Mouse (Mus musculus) heart, embryonic 14.5 days (tissue): ENCODE data around the gene Slc15a5. TPM values are rescaled to one million over a fixed set of nuclear protein-coding genes. Genes with fewer than 3 reads are reported as not detected.

Experiments
- ATAC-seq: fragments of 200-750 bp; cut with Nextera tagmentation; 2 replicates; pipeline ENCODE4 v1.8.0; 2017; ENCODE audit warnings: low read depth, moderate TSS enrichment; ENCODE audit not compliant: insufficient number of reproducible peaks, insufficient read depth, low FRiP score
- H3K27ac ChIP-seq, 2 experiments: fragments of 200-500 bp in 1 of 2; fragments of 300-500 bp in 1 of 2; sonication (generic) in 1 of 2; replicated peaks in 1 of 2; 2 replicates each; pipeline ENCODE4 v1.5.1; 2012 to 2014; ENCODE audit warnings: low read depth in 2 of 2, low read length in 2 of 2, control low read depth in 1 of 2, mild to moderate bottlenecking in 1 of 2, mixed read lengths in 1 of 2; ENCODE audit not compliant: control insufficient read depth in 1 of 2, insufficient read depth in 1 of 2
- H3K27me3 ChIP-seq: fragments of 300-500 bp; sonication (generic); 2 replicates; pipeline ENCODE4 v1.6.1; 2014; ENCODE audit warnings: mild to moderate bottlenecking, low read length, control low read depth; ENCODE audit not compliant: control insufficient read depth, insufficient read depth
- H3K36me3 ChIP-seq: fragments of 300-500 bp; sonication (generic); 2 replicates; pipeline ENCODE4 v1.6.1; 2014; ENCODE audit warnings: mild to moderate bottlenecking, control low read depth, low read length, mixed read lengths; ENCODE audit not compliant: control insufficient read depth, insufficient read depth
- H3K4me1 ChIP-seq, 2 experiments: fragments of 200-500 bp in 1 of 2; fragments of 300-500 bp in 1 of 2; sonication (generic) in 1 of 2; 2 replicates each; pipeline ENCODE4 v1.6.1; 2012 to 2014; ENCODE audit warnings: low read length in 2 of 2, control low read depth in 1 of 2, mixed read lengths in 1 of 2; ENCODE audit not compliant: control insufficient read depth in 2 of 2, insufficient read depth in 2 of 2
- H3K4me2 ChIP-seq: fragments of 300-500 bp; sonication (generic); 2 replicates; pipeline ENCODE4 v1.6.1; 2014; ENCODE audit warnings: mild to moderate bottlenecking, low read length
- H3K4me3 ChIP-seq, 2 experiments: fragments of 200-500 bp in 1 of 2; fragments of 300-500 bp in 1 of 2; sonication (generic) in 1 of 2; 2 replicates each; pipeline ENCODE4 v1.5.1; 2012 to 2014; ENCODE audit warnings: low read length in 2 of 2, mild to moderate bottlenecking in 2 of 2, control low read depth in 1 of 2, low read depth in 1 of 2, moderate library complexity in 1 of 2; ENCODE audit not compliant: control insufficient read depth in 1 of 2, insufficient read depth in 1 of 2
- H3K9ac ChIP-seq: fragments of 300-500 bp; sonication (generic); 2 replicates; pipeline ENCODE4 v1.6.1; 2014; ENCODE audit warnings: mild to moderate bottlenecking, low read length
- H3K9me3 ChIP-seq: fragments of 300-500 bp; sonication (generic); 2 replicates; pipeline ENCODE4 v1.6.1; 2016; ENCODE audit warnings: low read length, control low read depth; ENCODE audit not compliant: control insufficient read depth
- WGBS: fragments of 180-500 bp; shearing (Covaris S2); extraction: QIAGEN DNeasy Blood & Tissue Kit; methylation state at CpG from one replicate; pipeline ENCODE4 v1.1.7; 2014; 5-methylcytosine and 5-hydroxymethylcytosine counted together
- polyA plus RNA-seq: library from polyadenylated mRNA; unstranded; fragments of >200 nt; fragmentation: Nextera tagmentation; extraction: Ambion mirVana; gene quantifications from 2 replicates; pipeline ENCODE4 v1.2.1, GENCODE M21; 2014

The Slc15a5 gene
- polyA plus RNA-seq, 1 experiment from 2014 or later = 0.41 TPM

- no peak for ATAC-seq
- H3K36me3 ChIP-seq = no peaks in the 10 kb centered on the region
- H3K4me3 ChIP-seq = no peak overlapping the region
- H3K4me2 ChIP-seq = no peak overlapping the region
- H3K27ac ChIP-seq = no peak overlapping the region
- H3K27me3 ChIP-seq = no peaks in the 10 kb centered on the region
- H3K4me1 ChIP-seq = peaks cover 0 to 3% of the 10 kb centered on the region in 2 experiments; a peak in 1 of 4 replicates
- 68% methylated on average over 2 of the region's 2 CpGs for WGBS
- H3K9me3 ChIP-seq = no peaks in the 10 kb centered on the region
- H3K9ac ChIP-seq = no peak overlapping the region
These were observed 6.2 kb downstream of the Slc15a5 start for GRCm38 (mm10) chr6:138073540-138073939.

- ATAC-seq = no peak
- H3K27me3 ChIP-seq = no peaks in the 10 kb centered on the region
- no peak overlapping the region for H3K9ac ChIP-seq
- WGBS = 79% methylated on average over 8 of the region's 8 CpGs
- H3K36me3 ChIP-seq = no peaks in the 10 kb centered on the region
- no peak overlapping the region for H3K4me3 ChIP-seq
- H3K4me1 ChIP-seq = peaks cover 0 to 3% of the 10 kb centered on the region in 2 experiments; a peak in 1 of 4 replicates
- no peak overlapping the region for H3K4me2 ChIP-seq
- H3K9me3 ChIP-seq = no peaks in the 10 kb centered on the region
- H3K27ac ChIP-seq = no peak overlapping the region
These were observed 6.8 kb downstream of the Slc15a5 start for GRCm38 (mm10) chr6:138072963-138073339.

- Histone ChIP-seq H3K4me3 (no peak overlapping the region), H3K9me3 (no peaks in the 10 kb centered on the region), H3K27ac (no peak overlapping the region), H3K4me2 (no peak overlapping the region), H3K9ac (no peak overlapping the region), H3K27me3 (no peaks in the 10 kb centered on the region), H3K4me1 (peaks cover 0 to 3% of the 10 kb centered on the region in 2 experiments; a peak in 1 of 4 replicates), H3K36me3 (no peaks in the 10 kb centered on the region)
- 67% methylated on average over 5 of the region's 5 CpGs for WGBS
- no peak for ATAC-seq
These were observed 7.4 kb downstream of the Slc15a5 start for GRCm38 (mm10) chr6:138072110-138072962.

DNA sequence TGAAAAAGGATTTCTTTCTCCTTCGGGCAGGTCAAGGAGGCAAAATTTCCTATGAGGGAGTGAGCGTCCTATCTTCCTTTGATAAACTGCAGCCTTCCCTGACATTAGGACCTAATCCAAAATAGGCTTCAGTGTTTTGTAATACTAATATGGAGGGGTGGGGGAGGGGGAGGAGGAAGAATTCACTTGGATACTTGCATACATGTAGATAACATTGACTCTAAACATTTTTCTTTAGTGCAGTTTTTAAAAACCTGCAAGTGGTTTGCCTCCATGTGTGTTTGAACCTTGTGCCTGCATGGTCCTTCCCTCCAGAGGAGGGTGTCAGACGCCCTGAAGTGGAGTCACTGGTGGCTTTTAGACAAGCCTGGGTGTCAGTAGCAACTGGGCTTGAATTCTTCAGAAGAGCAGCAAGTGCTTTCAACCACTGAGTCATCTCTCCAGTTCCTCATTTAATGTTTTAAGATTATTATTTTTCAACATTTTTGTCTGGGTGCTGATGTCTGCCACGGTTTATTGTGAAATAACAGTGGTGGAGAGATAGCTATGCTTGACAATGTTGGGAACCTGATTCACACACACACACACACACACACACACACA is 8.1 kb downstream of the Slc15a5 start:
- 51% methylated on average over 4 of the region's 4 CpGs for WGBS
- Histone ChIP-seq H3K36me3 (no peaks in the 10 kb centered on the region), H3K27ac (no peak overlapping the region), H3K9me3 (no peaks in the 10 kb centered on the region), H3K4me2 (no peak overlapping the region), H3K4me1 (peaks cover 0 to 3% of the 10 kb centered on the region in 2 experiments; a peak in 1 of 4 replicates), H3K9ac (no peak overlapping the region), H3K27me3 (no peaks in the 10 kb centered on the region), H3K4me3 (no peak overlapping the region)
- no peak for ATAC-seq

DNA sequence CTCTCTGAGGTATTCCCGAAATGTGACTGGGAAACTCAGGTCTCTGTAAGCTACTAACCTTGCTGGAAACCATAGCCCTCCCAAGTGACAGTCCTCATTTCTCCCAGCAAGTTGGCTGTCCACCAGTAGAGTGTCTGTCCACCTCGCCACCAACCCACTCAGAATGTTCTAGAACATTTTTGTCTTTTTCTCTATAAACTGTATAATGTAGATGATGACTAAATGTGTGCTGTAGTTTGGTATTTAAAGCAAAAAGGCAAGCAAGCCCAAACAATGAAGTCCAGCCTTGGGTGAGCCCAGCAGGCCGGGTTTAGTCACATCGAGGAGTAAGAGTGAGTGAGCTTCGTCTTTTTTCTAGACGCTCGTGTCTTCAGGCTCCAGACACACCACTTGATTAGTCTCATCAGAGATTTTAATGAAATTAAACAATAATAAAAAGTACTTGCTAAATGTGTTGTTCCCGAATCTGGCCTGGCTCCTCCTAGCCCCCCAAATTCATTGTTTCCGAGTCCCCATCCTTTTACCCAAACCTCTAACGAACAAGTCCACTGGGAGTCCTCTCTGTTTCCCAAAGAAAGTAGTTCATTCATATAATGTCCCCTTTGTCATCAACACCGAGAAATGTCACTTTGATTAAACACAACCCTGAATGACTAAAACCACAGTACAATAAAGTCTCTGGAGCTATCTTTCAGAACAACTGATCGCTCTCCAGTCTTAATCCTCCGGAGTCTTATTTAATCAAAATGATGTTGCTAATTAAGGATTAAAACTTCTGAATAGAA is 8.8 kb downstream of the Slc15a5 start:
- no peak for ATAC-seq
- Histone ChIP-seq H3K36me3 (no peaks in the 10 kb centered on the region), H3K4me2 (no peak overlapping the region), H3K4me3 (no peak overlapping the region), H3K27me3 (no peaks in the 10 kb centered on the region), H3K4me1 (peaks cover 0 to 3% of the 10 kb centered on the region in 2 experiments; a peak in 1 of 4 replicates), H3K9ac (no peak overlapping the region), H3K27ac (no peak overlapping the region), H3K9me3 (no peaks in the 10 kb centered on the region)
- 79% methylated on average over 13 of the region's 13 CpGs for WGBS

DNA sequence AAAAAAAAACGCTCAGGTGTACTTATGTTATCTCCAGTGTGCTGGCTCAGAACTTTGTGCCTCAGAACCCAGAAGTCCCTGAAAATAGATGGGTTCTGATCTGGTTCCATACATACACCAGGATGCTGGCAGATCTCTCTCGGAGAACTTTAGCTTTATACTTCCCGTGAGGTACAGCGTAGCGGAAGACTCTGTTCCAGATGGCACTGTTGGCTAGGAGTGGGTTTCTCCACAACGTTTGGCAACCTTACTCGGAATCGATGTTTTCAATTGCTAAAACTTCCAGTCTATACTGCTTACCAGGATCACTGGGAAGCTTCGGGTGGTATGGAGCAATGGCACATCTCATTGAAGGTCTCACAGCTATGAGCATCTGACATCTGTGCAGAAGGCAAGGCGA is 9.8 kb downstream of the Slc15a5 start:
- ATAC-seq = no peak
- Histone ChIP-seq H3K36me3 (no peaks in the 10 kb centered on the region), H3K9me3 (no peaks in the 10 kb centered on the region), H3K4me2 (no peak overlapping the region), H3K4me3 (no peak overlapping the region), H3K9ac (no peak overlapping the region), H3K27me3 (no peaks in the 10 kb centered on the region), H3K27ac (no peak overlapping the region), H3K4me1 (peaks cover 0 to 3% of the 10 kb centered on the region in 2 experiments; a peak in 1 of 4 replicates)
- WGBS = 87% methylated on average over 10 of the region's 10 CpGs

- Histone ChIP-seq H3K36me3 (no peaks in the 10 kb centered on the region), H3K4me2 (no peak overlapping the region), H3K27ac (no peak overlapping the region), H3K27me3 (no peaks in the 10 kb centered on the region), H3K4me3 (no peak overlapping the region), H3K4me1 (no peaks in the 10 kb centered on the region), H3K9me3 (no peaks in the 10 kb centered on the region), H3K9ac (no peak overlapping the region)
- 43% methylated on average over 15 of the region's 15 CpGs for WGBS
- ATAC-seq = no peak
These were observed 24.1 kb downstream of the Slc15a5 start for GRCm38 (mm10) chr6:138055572-138055971.
